Mouse (Mus musculus): ENCODE measurements at regions not wholly inside any gene's neighbourhood (a gene's known extent, or its start where the extent isn't known, plus 50 kb on each side); places are given as distances from the start of the nearest gene placed in this dataset.

DNA sequence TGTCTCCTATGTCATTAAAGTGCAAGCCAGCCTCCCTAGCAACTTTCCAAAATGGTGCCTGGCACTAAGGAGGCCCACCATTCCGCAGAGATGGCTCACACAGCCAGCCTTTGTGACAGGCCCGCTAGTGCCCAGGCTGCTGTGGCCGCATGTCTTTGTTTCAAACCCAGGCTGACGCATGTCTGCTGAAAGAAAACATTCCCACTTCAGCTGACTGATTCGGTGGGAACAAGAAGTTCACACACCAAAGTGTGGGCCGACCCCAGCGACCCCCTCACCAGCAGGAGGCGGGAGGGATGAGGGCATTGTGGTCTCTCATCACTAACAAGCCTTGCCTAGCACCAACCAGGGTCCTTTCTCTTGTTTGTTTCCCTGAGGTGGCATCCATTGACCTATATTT lies 190.9 kb downstream of the Tle3 start:
- DNase-seq (ENCODE audit: low spot score), result peak; percentile 58

DNA sequence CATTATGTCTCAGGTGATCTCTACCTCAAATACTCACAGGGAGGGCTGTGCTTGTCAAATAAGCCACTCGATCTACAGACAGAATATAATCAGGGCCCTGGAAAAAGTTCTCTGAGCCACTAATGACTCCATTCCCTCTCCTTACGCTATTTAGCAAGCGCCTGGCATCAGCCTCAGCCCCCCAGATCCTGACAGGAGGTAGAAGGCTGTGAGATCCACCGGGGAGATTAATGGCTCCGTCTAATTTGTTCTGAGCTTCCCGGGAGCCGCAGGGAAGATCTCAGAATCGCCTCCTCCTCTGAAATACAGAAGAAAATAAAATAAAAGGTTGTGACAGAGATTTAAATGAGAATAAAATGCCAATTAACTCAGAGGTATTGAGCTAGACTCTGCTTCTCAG lies 189.4 kb downstream of the Tle3 start:
- no peak for DNase-seq (ENCODE audit: low spot score)

DNA sequence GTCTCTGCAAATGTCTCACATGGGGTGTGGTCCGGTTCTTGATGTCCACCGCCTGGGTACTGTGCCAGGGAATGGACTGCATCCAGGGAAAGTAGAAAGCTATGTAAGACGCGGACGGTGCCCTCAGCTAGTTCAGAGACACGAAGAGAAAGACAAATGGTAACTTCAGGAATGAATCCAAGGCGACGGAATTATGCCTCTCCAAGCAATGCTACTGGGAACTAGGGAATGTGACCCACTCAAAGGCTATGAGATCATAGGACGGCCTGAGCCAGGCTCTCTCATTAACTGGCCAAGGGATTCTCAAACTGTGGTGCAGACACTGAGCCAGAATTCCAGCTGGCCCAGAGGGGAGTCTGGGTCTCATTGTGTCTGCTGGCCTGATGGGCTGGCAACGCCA lies 186.5 kb downstream of the Tle3 start:
- no peak for DNase-seq (ENCODE audit: low spot score)

DNA sequence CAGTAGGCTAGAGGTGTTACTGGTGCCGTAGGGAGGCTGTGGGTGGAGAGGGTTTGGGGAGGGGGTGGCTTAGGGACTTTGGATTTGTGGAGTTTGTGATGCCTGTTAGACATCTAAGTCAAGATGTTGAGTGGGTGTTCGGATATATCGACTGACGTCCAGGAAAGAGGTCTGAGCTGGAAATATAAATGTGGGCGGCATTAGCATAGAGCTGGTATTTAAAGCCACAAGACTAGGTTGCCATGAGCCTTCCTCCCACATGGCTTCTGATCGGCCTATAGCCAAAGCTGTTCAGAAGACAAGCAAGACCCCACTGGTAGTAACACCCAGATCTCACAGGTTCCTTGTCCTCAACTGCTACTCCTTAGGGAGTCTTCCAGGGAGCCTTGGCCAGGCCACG lies 184.9 kb downstream of the Tle3 start:
- no peak for DNase-seq (ENCODE audit: low spot score)

DNA sequence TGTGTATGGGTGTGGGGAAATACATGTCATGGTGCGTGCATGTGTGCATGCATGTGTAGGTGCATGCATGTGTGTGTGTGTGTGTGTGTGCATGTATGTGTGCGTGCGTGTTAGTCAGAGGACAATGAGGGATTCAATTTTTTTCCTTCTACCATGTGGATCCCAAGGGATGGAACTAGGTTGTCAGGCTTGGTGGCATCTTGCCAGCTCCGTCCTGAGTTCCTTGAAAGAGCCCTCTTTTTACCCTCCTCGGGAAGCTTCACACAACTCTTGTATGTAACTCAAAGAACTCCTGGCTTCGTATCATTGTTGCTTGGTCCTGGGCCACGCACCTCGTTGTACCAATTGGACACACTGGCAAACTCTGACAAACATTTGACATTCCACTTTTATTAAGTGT lies 183.0 kb downstream of the Tle3 start:
- no peak for DNase-seq (ENCODE audit: low spot score)

DNA sequence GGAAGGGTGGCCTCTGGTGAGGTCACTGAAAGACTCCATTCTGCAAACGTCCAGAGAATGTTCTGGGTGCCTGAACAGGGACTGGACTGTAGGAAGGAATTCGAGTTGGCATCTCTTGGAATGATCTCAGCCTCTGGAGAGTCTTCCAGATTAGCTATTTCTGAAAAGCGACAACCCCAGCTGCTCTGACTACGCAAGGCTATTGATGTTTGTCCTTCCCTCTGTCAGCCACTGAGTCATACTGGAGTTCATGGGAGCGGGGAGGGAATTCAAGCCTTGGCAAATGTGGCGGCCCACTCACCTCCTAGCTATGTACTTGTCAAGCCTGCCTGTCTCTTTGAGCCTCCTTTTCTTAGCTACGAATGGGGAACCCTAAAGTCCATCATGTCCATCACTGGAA lies 182.4 kb downstream of the Tle3 start:
- no peak for DNase-seq (ENCODE audit: low spot score)

DNA sequence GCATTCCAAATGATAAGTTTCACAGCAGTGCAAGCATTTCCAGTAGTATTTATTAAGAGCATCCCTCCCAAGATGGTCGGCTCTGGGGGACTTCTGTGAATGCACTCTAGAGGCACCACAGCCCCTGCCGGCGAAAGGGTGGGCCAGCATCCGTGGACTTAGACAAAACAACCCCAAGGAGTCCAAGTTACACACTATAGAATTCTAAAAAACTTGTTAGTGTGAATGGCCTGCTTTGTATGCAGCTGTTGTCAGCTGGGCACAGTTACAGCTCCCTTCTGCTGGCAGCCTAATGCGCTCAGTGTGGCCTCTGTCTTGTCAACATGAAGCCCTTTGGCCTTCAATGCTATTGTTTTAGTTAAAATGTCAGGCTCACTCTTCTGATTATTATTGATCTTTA lies 181.5 kb downstream of the Tle3 start:
- DNase-seq (ENCODE audit: low spot score), result no peak

DNA sequence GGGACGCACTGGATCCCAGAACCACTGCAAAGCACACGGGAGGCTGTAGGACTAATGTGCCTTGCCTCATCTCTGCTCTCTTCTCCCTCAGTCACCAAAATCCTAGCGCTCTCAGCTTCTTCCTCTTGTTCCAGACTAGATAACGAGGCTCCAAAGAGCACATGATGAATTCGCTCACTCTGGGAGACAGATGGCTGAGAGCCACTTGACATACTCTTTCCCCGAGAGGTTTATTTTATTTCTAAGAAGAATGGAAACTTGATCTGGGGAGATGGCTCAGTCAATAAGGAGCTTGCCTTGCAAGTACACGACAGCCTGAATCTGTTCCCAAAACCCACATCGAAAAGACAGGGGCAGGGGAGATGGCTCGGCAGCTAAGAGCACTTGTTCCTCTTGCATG lies 179.2 kb downstream of the Tle3 start:
- no peak for DNase-seq (ENCODE audit: low spot score)

DNA sequence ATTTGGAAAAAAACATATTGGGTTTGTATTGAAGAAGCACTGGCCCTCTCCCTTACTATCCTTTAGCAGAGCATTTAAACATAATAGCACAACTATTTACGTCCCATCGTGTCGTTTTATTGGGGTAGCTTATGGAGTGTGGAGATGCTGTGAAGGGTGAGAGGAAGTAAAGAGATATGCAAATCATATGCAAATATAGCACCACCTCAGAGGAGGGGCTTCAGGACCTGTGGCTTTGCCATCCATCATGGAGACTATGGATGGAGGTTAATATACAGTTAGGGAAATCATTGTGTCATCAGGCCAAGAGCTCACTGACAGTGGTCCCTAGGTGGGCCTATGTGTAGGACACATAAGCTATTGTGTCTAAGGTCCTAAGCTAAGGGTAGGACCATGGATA lies 178.2 kb downstream of the Tle3 start:
- DNase-seq (ENCODE audit: low spot score), result no peak

DNA sequence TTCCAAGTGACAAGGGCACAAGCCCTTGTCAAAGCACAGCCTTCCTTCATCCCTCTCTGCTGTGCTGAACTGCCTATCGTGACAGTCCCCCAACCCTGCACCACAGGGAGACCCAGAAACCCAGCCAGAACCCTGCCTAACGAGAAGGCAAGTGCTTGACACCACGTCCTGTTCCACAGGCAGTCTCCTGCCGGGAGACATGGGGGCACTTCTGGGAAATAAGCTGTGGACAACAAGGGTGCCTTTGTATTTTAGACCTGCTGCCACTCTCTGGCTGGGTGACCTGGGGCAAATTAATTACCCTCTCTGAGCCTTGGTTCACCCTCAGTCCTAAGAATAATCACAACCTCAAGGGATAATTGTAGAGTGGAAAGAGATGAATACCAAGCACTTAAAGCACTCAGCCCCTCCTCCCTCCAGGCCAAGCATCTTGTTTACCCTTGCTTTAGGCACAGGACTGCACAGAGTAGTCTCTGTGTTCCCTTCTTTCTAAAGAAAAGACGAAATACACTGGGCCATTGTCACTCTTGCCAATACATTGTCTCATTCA lies 177.6 kb downstream of the Tle3 start:
- no peak for DNase-seq (ENCODE audit: low spot score)

DNA sequence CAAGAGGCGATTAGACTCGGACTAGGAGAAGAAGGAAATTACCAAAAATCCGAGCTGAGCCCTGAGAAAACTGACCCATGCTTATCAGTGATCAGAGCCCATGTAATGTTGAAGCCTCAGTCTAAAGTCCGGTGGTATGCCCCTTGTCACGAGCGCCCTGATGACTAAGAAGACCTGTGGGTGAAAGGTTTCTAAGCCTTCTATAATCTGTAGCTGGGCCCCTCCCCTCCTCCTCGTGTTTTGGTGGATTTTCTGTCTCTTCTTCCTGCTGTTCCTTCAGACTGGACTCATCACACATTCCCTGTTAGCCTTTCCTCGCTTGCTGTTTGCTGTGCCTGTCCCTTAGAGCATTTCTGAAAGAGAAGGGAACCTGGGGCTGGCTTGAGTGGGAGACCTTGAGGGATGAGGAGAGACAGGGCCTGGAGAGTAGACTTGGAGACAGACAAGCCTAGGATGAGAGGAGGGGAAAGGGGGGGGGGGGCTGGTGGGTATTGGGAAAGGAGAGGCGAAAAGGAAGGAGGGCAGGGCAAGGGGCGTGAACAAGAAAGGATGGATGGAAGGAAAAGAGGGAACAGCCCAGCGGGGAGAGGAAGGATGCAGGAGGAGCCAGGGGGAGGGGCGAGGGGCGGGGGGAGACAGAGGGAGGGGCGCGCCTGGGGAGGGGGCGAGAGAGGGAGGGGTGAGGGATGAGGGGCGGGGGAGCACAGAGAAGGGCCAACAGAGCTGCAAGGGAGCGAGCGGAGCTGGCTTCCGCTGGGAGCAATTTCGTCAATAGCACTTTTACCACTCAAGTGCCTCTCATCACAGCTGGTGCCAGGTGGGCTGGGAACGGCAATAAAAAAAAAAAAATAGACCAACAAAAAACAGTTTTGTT lies 165.4 kb downstream of the Tle3 start:
- DNase-seq (ENCODE audit: low spot score), result peak; percentile 60

DNA sequence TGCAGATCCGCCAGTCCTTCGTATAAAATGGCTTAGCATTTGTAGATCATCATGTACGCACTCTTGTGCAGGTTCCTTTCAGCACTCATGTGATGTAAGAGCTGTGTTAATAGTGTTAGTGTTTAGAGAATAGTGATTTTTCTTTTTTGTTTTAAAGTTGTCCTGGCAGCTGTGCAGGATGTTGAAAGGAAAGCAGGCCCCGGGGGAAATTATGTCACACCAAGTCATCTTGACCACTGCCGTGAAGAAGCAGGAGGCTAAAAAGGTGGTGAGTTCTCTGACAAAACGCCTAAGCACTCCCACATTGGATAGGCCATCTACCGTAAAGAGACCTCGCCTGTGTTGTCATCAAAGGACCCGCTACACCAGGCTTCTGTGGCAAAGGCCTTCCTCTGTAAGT lies 161.1 kb downstream of the Tle3 start:
- no peak for DNase-seq (ENCODE audit: low spot score)

DNA sequence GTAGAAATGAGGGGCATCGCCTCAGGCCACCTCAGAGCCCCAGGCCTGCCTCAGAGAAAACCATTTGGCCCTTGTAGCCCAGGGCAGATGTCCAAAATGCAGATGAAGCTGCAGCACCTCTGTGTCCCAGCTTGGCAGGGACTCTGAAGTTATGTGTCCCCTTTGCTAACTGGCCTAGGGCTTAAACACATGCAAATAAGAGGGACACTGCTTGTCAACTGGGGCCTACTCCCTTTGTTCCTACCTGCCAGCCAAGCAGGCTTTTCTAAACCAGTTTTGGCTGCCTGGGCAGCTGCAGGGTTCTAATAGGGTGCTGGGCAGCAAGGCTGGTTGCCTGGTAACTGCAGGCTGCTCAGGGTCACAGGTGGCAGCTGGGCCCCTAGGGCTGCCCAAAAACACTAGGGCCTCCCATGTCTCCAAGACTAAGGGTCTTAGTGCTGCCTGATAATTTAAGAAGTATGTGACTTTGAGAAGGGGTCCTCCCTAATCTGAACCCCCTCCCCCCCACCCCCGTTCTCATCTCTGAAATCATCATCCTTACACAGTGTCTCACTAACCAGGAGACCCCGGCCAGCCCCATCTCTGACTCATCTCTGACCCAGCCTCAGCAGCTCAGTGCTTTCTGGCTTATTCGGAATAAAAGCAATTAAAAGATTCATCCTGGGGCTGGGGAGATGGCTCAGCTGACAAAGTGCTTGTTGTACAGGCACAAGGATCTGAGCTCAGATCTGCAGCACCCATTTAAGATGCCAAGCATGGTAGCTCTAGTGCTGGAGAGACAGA lies 158.3 kb downstream of the Tle3 start:
- peak; percentile 66 for DNase-seq (ENCODE audit: low spot score)

DNA sequence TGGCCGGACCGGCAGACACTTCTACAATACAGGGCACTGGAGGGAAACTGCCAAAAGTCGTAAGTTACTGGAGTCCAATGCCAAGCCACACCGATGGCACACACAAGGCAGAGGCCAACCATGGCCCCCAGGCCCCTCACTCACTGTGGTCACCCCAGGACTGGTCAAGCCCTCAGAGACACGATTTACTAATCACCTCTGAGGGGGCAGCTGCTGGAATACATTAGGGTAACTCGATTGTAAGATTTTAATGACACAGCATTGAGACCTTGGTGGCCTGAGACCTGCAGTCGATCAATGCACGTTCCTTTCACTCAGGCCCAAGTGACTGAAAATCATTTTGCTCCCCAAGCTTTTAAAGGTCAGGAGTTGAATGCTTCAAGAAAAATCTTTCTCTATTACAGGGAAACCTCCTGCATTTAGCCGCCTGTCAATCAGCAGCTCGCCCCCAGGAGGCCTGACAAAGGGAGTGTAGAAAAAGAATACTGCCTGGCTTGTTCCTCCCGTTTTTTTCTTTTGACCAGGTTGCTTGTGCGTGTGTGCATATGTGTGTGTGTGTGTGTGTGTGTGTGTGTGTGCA lies 156.2 kb downstream of the Tle3 start:
- DNase-seq (ENCODE audit: low spot score), result peak; percentile 59

DNA sequence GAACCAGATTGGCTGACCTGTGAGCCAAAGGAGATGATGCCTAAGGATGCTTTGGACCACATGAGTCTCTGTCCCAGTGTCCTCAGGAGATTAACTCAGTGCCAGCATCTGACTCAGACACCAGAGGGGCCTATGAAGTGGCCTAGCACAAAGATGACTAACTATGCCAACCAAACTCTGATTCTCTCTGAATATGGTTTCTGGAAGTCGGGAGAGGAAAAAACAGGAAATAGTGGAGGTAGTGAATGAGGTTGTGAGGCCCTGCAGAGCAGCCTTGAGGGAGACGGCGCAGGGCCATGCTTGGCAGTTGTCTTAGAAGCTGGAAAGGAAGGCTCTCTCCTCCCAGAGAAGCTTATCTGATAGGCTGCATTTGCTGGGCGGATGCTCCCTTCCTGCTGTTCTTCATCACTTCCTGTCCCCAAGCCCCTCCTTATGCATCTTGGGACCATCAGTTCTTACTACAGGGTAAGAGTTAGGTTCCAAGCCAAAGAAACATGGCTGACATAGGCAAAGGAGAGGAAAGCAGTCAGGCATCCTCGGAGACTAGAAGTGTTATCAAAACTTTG lies 155.4 kb downstream of the Tle3 start:
- DNase-seq (ENCODE audit: low spot score), result no peak

DNA sequence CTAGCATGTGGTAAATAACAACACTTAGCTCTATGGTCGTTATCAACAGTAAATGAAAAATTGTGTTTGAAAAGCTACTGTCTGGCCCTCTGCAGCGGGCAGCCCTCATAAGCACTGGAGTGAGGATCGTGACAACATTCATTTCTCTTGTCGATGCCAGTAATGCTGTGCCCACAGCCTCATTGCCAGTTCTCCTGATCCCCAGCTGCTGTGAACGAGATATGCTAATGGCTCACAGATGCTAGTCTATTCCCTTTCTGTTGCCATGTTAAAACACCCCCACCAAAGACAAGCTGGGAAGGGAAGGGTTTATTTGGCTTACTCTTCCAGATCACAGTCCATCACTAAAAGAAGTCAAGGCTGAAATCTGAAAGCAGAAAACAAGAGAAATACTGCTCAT lies 148.0 kb downstream of the Tle3 start:
- DNase-seq (ENCODE audit: low spot score), result no peak

DNA sequence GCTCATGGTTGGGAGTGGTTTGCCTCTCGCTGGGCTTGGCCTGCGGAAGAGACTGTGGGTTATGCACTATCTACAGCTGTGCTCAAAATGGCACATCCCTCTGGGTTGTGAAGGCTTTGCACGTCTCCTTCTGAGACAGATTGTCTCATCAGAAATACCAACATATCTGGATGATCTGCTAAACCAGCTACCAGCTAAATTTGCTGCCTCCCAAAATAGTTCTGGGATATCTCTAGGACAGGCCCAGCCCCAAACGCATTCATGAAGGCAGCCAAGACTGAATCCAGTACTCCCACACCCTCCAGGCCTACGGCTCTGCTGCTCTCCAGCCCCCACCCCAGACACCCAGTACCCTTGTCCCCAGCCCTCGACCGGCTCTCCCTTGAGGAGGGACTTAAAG lies 145.7 kb downstream of the Tle3 start:
- DNase-seq (ENCODE audit: low spot score), result no peak

DNA sequence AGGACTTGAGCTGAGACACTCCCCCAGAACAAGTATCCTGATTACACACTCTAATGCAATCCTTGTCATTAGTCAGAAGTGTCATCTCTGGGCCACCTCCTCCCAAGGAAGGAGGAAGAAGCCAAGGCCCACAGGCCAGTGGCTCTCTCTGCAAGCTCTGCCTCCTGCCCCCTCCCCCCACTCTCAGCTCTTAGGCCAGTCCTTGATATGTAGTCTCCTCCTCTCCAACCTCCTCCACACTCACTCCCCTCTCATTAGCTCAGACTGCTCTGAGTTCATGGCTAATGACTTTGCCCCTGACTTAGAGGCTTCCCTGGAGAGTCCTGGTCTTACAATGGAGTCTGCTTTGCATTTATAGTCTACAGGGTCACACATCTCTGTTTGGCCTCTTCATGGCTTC lies 139.3 kb downstream of the Tle3 start:
- peak; percentile 37 for DNase-seq (ENCODE audit: low spot score)

DNA sequence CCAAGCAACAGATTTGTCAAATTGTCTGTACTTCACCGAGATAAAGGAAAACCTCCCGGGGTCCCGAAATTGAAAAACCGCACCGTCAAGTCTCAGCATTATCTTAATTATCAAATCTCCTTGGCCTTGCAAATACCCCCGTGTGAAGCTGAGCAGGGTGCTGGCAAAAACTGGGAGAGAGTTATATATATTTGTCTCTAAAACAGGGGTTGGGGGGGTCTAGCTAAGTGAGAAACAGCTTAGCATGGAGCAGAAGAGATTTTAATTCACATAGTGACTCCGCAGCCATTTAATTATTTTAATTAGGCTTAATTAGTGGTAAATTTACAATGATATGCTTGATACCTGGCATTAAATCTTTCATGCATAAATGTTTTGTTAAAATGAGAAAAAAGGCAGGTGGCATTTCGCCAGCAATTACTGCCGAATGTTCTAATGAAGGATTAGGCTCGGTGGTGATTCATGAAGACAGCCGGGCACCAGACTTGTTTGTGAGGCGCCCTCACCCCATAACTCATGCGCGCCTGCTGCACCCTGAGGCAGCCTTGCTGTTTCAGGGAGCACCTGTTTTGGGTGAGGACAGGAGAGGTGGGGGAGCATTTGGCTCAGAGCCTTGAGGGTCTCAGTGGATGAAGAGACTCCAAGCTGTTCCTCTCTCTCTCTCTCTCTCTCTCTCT lies 138.2 kb downstream of the Tle3 start:
- peak; percentile 36 for DNase-seq (ENCODE audit: low spot score)

DNA sequence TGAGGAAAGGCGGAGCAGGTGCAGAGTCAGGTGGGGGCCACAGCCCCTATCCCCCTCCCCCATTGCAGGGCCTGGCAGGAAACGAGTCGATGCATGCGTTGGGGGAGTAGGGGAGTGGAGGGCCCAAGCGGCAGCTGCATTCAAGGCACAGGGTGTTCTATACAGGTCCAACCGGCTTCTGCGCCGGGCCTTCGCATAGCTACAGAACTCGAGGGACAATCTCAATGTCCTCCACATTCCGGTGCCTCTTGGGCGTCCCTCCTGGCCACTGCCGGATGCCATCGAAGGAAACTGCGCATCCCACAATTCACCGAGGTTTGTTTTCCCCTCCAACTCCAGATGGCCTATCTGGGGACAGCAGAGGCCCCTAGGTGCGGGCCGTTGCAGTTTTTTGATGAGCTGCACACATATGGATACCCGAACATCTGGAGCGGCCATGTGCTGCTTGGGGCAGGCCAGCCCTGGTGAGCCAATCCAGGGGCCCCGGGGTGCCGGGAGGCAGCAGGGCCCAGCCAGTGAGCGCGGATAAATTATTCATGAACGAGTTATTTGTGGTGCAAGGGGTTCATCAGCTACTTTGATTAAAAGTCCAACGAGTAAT lies 137.5 kb downstream of the Tle3 start:
- DNase-seq (ENCODE audit: low spot score), result peak; percentile 46

DNA sequence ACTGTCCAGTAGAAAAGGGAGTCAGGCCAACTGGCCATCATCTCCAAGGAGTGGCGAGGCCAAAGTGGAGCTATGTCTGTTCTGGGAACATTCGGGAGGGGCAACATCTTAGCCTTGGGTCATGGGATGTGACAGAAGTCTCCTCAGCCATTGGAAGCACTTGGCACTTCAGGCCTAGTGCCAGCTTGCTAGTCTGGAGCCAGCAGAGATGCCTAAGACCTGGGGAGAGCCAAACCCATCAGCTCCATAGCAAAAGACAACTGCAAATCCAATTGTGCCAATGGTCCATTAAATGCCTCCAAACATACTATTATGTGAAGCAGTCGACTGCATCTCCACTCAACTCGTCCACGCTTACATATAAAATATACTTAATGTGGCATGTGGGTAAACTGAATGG lies 136.9 kb downstream of the Tle3 start:
- DNase-seq (ENCODE audit: low spot score), result peak; percentile 37

DNA sequence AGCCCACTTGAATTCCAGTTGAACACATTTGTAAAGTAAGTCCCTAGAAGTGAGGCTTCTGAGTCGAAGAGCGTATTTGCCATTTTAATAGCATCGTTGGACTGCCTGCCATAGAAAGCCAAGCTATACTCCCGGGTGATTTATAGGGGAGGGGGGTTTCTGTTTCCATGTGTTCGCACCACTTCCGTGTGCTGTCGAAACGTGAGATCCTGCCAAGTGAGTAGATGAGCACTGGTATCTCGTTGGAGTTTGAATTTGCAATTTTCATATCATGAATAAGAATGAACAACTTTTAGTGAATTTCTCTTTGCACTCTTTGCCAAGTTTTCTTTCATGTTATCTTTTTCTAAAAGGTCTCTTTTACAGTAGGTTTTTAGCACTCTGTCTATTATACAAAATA lies 128.7 kb downstream of the Tle3 start:
- DNase-seq (ENCODE audit: low spot score), result no peak

Data from retina, embryonic 14.5 days (tissue).